Mouse (Mus musculus) v-Abl transformed pro-B cells (cell line): ENCODE measurements around the gene Arhgap45.

Source experiments
- in situ Hi-C, 2 experiments: fragments of 400-800 bp; cut with MboI; formaldehyde crosslinking; loops; one replicate each; pipeline ENCODE4 v1.15.1; 2025; ENCODE audit not compliant: unreplicated experiment in 2 of 2

Gene Arhgap45

DNA sequence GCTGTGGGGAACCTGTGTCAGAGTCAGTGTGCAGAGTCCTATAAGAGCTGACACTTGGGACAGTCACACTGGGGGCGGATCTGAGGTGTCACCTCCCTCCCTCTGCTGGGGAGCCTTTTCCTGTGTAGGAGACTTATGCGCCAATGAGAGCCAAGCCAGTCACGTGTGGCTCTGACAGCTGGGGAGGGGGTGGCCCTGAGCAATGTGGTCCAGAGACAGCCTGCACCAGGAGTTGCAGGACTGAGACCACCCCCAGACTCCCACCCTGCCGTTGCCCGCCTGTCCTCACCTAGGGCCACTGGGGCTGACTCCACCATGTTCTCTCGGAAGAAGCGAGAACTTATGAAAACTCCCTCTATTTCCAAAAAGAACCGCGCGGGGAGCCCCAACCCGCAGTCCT, at the start of gene Arhgap45:
TSS of gene Arhgap45 (plus strand) at position 143 of the 400 bp plus-strand sequence.
- in situ Hi-C loops = no loop called here

DNA sequence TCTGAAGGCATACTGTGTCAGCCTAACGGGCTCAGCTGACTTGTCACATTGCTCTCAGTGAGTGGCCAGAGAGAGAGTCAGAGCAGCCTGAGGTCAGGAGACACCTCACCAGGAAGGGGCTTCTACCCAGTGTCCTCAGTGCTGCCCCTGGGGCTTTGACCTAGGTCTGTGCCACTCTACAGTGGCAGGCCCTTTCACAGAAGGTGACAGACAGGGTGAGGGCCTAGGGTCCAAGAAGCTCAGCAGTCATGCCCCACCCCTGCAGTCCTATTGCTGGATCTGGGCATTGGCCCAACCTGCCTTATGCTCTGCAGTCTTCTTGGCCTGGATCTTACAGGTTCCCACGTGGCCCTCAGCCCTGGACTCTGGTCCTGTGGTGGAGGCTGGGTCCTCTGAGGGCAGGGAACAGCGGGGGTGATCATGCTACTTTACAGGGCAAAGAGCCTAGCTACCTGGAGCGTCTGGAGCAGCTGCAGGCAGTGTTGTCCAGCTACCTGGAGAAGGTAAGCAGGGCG, 49.5 kb upstream of the Arhgap45 start:
- in situ Hi-C loops = loop anchor here (5.0 to 25.0 kb wide), 2 partner anchors 85 to 295 kb away; partner anchors contain the start of genes Dazap1 (in 1 of the 2) and Gamt (in 1 of the 2)

DNA sequence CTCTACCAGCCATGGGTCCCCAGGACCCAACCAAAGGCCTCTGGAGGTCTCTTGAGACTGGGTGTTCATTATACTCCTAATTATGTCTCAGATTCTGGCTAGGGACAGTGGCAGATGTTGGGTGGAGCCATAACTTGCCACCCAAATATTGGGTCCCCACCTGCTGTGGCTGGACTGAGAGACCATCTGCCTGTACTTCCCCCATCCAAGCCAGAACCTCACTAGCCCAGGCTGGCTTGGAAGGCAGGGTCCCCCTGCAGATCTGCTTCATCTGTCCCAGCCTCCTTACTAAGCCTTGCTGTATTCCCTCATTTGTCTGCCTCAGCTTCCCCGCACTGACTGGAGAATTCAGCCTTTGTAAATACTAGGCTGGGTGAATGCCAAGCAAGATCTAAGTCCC, 48.3 kb upstream of the Arhgap45 start:
- in situ Hi-C loops = loop anchor here (5.0 to 25.0 kb wide), 2 partner anchors 86 to 294 kb away; partner anchors contain the start of genes Dazap1 (in 1 of the 2) and Gamt (in 1 of the 2)

DNA sequence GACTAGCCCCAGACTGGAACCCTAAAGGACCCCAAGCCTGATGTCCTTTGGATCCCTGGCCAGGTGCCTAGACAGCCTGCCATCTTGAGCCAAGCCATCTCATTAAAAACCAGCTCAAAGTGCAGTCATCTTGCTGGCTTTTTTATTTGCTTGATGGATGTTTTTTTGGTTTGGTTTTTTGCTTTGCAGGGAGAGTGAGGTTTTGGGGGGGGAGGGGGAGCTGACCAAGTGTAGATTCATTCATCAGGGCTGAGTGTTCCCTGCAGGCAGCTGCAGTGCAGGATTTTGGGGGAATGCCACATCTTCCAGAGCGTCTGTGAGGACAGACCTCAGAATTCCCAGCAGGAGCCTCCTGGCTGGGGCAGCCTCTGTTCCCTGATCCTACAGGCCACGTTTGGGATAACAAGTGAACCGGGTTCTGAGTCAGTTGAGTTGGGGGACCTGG, 47.3 kb upstream of the Arhgap45 start:
- in situ Hi-C loops = loop anchor here (5.0 to 25.0 kb wide), 2 partner anchors 87 to 293 kb away; partner anchors contain the start of genes Dazap1 (in 1 of the 2) and Gamt (in 1 of the 2)

DNA sequence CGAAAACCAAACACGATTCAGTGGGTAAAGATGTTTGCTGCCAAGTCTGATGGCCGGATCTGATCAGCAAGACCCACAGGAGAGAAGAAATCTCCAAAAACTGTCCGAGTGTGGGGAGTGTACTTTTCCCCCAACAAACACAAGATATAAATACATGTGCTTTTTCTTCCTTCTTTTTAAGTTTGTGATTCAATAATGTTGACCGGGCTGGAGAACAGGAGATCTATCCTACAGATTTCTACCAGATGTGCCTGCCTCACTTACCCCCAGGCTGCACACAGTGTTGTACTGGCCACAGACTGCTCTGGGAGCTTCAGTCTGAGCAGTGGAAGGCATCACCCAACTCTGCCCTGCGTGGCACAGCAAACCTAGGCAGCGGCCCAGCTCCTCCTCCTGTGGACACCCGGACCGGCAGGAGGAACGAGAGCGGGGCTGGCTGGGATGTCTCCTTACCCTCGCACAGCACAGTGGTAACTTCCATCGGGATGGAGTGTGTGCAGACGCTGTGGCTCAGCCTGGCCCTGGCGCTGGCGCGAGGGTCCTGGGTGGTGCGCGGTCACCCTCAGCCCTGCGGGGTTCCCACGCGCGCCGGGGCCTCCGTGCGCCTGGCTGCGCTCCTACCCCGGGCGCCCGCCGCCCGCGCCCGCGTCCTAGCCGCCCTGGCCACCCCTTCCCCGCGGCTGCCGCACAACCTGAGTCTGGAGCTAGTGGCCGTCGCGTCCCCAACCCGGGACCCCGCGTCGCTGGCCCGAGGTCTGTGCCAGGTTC, 45.9 kb upstream of the Arhgap45 start, which contains the start of gene Grin3b:
TSS of gene Grin3b (plus strand) at position 301 of the 768 bp plus-strand sequence.
- in situ Hi-C loops = loop anchor here in 1 of 2 experiments (25.0 kb wide), 1 partner anchor 292 kb away; the partner anchor contains the start of genes Dazap1 and Gamt

DNA sequence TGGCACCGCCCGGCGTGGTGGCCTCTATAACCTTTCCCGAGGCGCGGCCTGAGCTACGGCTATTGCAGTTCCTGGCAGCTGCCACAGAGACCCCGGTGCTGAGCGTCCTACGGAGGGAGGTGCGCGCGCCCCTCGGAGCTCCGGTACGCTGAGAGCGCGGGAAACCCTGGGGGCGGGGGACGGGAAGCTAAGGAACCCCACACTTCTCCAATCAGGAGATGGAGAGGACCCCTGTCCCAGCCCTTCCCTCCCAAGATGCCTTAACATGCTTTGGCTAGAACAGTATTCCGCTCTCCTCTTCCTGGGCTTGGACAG, 45.3 kb upstream of the Arhgap45 start:
- in situ Hi-C loops = loop anchor here in 1 of 2 experiments (25.0 kb wide), 1 partner anchor 291 kb away; the partner anchor contains the start of genes Dazap1 and Gamt

DNA sequence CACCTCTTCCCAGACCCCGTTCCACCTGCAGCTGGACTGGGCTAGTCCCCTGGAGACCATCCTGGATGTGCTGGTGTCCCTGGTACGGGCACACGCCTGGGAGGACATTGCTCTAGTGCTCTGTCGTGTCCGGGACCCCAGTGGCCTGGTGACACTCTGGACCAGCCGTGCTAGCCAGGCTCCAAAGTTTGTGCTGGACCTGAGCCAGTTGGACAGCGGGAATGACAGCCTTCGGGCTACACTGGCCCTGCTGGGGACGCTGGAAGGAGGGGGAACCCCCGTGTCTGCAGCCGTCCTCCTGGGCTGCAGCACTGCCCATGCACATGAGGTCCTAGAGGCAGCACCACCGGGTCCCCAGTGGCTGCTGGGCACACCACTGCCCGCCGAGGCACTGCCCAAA, 43.6 kb upstream of the Arhgap45 start:
- in situ Hi-C loops = loop anchor here in 1 of 2 experiments (25.0 kb wide), 1 partner anchor 289 kb away; the partner anchor contains the start of genes Dazap1 and Gamt

DNA sequence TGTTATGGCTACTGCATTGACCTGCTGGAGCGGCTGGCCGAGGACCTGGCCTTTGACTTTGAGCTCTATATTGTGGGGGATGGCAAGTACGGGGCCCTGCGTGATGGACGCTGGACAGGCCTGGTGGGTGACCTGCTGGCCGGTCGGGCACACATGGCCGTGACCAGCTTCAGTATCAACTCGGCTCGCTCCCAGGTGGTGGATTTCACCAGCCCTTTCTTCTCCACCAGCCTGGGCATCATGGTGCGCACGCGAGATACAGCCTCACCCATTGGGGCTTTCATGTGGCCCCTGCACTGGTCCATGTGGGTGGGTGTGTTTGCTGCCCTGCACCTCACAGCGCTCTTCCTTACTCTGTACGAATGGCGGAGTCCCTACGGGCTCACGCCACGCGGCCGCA, 42.4 kb upstream of the Arhgap45 start:
- in situ Hi-C loops = loop anchor here in 1 of 2 experiments (25.0 kb wide), 1 partner anchor 288 kb away; the partner anchor contains the start of genes Dazap1 and Gamt

DNA sequence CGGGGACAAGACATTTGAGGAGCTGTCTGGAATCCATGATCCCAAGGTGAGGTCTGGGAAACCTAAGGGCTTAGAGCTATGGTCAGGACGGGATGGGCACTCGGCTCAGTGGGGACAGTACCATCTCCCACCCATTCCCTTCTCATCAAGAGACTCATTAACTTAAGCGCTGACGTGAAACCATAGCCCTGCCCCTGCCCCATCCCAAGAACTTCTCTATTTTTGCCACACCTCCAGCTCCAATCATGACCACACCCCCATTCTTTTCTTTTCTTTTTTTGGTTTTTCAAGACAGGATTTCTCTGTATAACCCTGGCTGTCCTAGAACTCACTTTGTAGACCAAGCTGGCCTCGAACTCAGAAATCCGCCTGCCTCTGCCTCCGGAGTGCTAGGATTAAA, 41.8 kb upstream of the Arhgap45 start:
- in situ Hi-C loops = loop anchor here in 1 of 2 experiments (25.0 kb wide), 1 partner anchor 288 kb away; the partner anchor contains the start of genes Dazap1 and Gamt

DNA sequence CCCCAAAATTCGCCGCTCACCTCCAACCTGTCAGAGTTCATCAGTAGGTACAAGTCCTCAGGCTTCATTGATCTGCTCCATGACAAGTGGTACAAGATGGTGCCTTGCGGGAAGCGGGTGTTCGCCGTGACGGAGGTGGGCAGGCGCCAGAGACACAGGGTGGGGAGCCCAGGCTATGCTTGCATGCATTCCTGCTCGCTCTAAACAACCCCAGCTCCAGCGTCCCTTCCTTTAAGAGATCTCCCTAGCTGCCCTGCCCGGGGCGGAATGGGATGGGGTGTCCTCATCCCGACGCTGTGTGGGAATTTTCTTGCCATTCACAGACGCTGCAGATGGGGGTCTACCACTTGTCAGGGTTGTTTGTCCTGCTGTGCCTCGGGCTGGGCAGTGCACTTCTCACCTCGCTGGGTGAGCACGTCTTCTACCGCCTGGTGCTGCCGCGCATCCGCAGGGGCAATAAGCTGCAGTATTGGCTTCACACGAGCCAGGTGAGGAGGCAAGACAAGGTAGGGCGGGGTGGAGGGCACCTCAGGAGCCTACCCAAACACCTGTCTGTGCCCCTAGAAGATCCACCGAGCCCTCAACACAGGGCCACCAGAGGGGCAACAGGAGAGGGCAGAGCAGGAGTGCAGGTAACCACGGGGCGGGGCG, 40.3 kb upstream of the Arhgap45 start:
- in situ Hi-C loops = no loop called here

DNA sequence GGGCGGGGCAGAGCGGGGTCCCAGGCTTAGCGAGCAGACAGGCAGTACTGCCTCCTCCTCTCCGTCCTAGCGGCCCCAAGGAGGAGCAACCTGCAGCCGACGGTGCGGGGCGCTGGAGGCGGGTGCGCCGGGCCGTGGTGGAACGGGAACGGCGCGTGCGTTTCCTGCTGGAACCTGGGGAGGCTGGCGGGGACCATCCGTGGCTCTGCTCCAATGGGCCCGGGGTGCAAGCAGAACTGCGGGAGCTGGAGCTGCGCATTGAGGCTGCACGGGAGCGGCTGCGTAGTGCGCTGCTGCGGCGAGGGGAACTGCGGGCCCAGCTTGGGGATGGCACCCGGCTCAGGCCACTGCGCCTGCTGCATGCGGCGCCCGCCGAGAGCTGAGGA, 39.7 kb upstream of the Arhgap45 start:
- in situ Hi-C loops = no loop called here

DNA sequence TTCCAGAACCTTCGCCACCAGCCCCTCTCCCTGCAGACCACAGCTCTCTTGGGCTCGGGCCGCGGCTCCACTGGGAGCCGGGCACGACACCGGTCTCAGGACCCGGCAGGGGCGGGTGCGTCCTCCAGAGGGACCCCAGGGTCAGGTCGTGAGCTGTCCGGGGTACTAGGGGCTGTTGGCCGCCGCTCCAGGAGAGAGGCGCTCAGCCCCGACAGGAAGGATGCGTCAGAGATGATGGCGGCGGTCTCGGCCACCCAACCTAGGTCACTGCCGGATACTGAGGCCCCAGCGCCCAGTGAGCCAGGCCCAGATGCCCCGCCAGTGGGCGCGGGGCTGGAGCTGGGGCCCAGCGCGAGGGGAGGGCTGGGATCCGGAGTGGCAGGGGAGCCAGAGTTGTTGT, 39.1 kb upstream of the Arhgap45 start:
- in situ Hi-C loops = no loop called here

DNA sequence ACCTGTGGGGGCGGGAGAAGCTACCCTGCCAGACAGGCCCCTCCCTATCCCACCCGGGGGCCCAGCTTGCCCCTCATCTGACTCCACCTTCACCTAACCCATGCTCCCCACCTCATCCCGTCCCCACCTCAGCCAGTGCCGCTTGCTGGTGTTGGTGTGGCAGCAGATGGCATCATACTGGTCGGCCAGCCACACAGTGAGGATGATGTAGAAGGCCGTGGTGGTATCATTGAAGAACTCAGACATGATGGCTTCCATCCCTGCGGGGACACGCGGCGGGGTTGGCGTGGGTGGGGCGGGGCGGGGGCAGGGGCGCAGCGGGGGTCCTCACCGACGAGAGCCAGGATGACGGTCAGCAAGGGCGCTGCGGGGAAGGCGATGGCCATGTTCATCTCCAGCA, 38.4 kb upstream of the Arhgap45 start:
- in situ Hi-C loops = no loop called here

DNA sequence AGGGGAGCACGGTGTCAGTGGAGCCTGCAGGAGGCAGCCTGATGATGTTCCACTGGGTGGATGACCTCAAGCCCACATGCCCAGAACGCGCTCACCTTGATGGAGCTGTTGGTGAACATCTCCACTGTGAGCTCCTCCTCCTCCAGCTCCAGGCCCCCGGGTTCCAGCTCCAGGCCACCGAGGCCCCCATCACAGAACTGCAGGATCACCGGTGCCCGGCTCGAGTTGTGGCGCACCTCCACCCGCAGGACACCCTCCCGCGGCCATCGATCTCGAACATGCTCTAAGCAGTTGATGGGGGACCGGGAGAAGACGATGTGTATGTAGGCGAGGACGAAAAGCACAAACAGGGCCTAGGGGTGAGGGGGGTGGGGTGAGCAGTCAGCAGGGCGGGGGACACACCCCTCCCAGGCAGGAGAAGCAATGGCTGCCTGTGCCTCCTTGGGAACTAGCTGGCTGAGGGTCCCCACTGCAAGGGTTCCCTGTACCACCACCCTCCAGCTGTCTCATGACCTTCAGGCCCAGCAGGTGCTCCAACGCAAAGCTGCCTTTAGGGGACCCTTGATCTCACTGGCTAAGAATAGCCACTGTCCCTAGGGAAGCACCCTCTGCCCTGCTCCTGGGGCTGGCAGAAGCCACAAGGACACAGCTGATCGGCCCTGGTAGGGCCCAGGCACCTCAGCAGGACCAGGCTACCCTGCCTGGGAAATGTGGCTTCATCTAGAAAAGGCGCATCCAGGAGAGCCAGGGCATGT, 36.9 kb upstream of the Arhgap45 start:
- in situ Hi-C loops = loop anchor here in 1 of 2 experiments (10.0 kb wide), 1 partner anchor 135 kb away; the partner anchor contains the start of gene Stk11

DNA sequence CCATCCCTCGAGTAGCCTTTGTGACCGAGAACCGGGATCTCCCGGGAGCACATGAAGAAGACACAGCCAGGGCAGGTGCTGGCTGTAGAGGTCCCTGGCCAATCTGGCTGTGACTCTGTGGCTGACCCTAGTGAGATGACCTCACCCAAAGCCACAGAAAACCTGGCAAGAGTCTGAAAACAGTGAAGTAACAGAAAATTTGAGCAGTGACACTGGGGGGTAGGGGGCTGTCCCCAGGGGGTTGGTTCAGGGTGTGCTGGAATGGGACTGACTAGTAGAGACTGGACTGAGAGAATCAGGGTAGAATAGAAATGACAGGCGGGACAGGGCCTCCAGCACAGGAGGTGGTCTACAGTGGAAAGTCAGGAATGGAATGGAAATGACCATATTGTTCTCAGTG, 33.2 kb upstream of the Arhgap45 start:
- in situ Hi-C loops = loop anchor here in 1 of 2 experiments (10.0 kb wide), 1 partner anchor 132 kb away; the partner anchor contains the start of gene Stk11

DNA sequence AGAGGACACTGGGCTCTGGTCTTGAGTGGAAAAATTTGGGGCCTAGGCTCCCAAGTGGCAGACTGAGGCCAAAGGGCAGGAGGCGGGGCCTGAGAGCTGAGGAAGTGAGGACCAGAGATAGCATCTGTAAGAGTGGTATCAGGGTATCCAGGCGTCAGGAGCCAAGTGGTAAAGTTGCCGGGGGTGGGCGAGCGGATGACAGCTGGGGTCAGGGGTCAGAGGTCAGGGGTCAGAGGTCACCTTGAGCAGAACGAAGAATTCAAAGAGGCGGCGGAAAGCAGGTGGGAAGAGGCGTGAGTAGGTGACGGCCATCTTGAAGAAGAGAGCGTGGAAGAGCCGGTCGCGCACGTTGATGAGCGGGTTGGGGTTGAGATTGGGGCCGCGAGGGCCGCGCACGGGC, 32.8 kb upstream of the Arhgap45 start:
- in situ Hi-C loops = loop anchor here in 1 of 2 experiments (10.0 kb wide), 1 partner anchor 131 kb away; the partner anchor contains the start of gene Stk11

DNA sequence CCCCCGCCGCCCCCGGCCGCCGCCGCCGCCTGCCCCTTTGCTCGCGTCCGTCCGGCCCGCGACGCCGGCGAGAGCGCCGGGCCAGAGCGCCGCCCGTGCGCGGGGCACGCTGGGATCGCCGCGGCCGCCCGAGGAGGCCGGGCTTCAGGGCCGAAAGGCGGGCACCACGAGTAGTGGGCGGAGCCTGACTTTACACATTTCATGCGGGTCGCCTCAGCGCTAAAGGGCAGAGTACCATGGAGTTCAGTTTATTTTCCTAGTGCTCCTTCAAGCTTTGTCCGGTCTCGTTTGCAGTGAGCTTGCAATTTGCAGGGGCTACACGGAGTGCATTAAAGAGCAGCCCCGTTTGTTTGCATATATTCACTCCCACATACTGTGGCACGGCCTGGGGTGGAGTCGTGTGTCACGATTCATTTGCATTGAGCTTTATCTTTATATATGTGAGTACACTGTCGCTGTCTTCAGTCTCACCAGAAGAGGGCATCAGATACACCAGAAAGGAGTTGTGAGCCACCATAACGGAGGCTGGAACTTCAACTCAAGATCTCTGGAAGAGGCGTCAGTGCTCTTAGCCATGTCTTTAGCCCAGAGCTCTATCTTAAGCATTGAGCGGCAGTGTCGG, 32.1 kb upstream of the Arhgap45 start, which contains the start of gene Tmem259:
TSS of gene Tmem259 (minus strand) at position 136 of the 622 bp plus-strand sequence.
- in situ Hi-C loops = loop anchor here in 1 of 2 experiments (10.0 kb wide), 1 partner anchor 130 kb away; the partner anchor contains the start of gene Stk11

DNA sequence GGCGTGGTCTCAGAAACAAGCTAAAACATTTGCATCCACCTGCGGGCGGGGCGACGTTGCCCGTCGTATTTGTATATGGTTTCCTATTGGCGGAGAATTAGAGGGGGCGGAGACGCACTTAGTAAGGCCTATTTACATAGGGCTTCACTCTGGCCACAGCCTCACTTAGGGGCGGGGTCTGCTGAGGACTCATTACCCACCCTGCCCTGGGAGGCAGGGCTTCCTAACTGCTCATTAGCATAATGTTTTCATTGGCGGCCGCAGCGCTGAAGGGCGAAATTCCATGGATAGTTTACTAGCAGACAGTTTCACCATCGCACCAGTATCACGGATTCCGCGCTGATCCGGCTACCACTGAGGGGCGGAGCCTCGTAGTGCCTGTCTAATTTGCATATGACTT, 31.6 kb upstream of the Arhgap45 start:
- in situ Hi-C loops = loop anchor here (5.0 to 10.0 kb wide), 4 partner anchors 47 to 130 kb away; partner anchors contain the start of gene Stk11 (in 1 of the 2)
